Mouse (Mus musculus): Measurements from ENCODE around the gene Olfr678.

GRCm38 (mm10) chr7:105116536-105116935 lies 52.3 kb downstream of the Olfr678 start, which contains the start of gene Olfr681:
- TF ChIP-seq CTCF (IDR thresholded peaks at IDR 0.05; ENCODE audit: control insufficient read depth, insufficient read depth, insufficient replicate concordance, low read depth, low read length) (no peak), POLR2A (IDR thresholded peaks at IDR 0.05; ENCODE audit: control insufficient read depth, low read depth, low read length) (no peak)

All from testis, adult 2 months (tissue).